Mouse (Mus musculus): ENCODE measurements around the gene Sugp1.

DNA sequence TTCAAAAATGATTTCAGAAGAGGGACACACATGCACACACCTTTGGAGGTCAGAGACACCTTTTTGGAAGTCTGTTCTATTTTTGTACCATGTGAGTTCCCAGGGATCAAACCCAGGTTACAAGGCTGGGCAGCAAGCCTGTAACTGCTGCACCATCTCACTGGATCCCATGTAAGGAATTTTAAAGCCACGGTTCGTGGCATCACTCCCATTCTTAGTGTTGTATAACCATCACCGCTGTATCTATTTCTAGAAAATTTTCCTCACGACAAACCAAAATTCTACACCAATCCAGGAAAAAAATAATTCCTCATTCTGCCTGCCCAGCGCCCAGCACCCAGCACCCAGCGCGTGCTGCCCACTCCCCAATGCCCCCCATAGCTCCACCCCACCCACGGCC lies 56.7 kb downstream of the Sugp1 start:
- TF ChIP-seq CTCF (IDR thresholded peaks at IDR 0.05; ENCODE audit: control insufficient read depth, insufficient read depth, low read length): no peak
- TF ChIP-seq POLR2A (IDR thresholded peaks at IDR 0.05; ENCODE audit: borderline replicate concordance, control insufficient read depth, low read depth, low read length): no peak
